Mouse (Mus musculus) embryonic fibroblast, embryonic 13.5 days (primary cell): ENCODE data around the gene Sap25.

Source experiments
- CTCF ChIP-seq: IDR thresholded peaks from 2 replicates; pipeline ENCODE4 v1.5.1; 2011; ENCODE audit warnings: mild to moderate bottlenecking, control low read depth, low read length, moderate library complexity, borderline replicate concordance; ENCODE audit not compliant: insufficient read depth
- POLR2A ChIP-seq: IDR thresholded peaks from 2 replicates; pipeline ENCODE4 v1.6.1; 2011; ENCODE audit warnings: low read depth, mild to moderate bottlenecking, control low read depth, low read length, moderate library complexity

- TF ChIP-seq CTCF (no peak), POLR2A (peak; percentile 92)
These were observed 30.4 kb upstream of the Sap25 start for GRCm38 (mm10) chr5:137610548-137611244.
